Mouse (Mus musculus): ENCODE measurements at regions not wholly inside any gene's neighbourhood (a gene's known extent, or its start where the extent isn't known, plus 50 kb on each side); places are given as distances from the start of the nearest gene placed in this dataset.

DNA sequence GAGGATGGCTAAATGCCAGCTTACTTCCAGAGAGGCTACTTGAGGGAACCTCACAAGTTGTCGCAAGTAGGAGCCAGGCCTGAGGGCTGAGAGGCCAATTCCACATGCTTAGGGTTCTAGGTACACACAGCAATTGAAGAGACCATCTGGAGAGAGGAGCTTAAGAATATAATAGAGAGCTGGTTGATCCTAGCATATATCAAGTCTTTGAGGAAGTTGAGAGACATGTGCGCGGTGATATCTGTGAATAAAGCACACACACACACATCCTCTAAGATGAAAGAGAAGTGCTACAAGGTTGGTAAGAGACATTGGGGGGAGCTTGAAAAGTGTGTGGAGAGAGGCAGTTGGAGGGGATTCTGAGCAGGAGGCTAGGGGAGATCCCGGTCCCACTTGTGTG, 189.5 kb downstream of the Zfp462 start:
- H3K27ac ChIP-seq = no peak overlapping the region
- no peaks in the 10 kb centered on the region for H3K4me1 ChIP-seq
- no peaks in the 10 kb centered on the region for H3K9me3 ChIP-seq (replicated peaks)
- no peak for ATAC-seq (replicated peaks; ENCODE audit: low FRiP score)
- no peaks in the 10 kb centered on the region for H3K36me3 ChIP-seq
- no peak overlapping the region for H3K4me2 ChIP-seq
- H3K27me3 ChIP-seq = no peaks in the 10 kb centered on the region
- WGBS = 87% methylated on average over 4 of the region's 4 CpGs
- no peak overlapping the region for H3K9ac ChIP-seq
- no peak overlapping the region for H3K4me3 ChIP-seq (replicated peaks)

DNA sequence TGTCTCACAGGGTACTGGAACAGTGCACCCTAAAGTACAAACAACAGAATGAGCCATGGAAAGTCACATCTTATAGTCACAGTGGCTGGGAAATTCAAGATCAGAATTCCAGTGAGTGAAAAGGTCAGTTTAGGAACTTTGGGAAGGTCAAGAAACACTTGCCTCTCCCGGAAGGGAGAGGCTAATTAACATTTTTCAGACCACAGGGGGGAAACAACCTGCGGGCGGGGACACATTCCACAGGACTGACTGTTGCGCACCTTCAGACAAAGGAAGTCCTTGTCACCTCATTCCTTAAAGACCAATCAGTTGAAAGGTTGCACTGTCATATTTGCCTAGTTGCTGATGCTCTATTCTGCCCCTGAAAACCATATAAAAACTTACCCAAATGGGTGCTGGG, 189.9 kb downstream of the Zfp462 start:
- no peak overlapping the region for H3K9ac ChIP-seq
- 65% methylated on average over 4 of the region's 4 CpGs for WGBS
- ATAC-seq (replicated peaks; ENCODE audit: low FRiP score) = no peak
- no peaks in the 10 kb centered on the region for H3K36me3 ChIP-seq
- H3K27me3 ChIP-seq = no peaks in the 10 kb centered on the region
- H3K4me2 ChIP-seq = no peak overlapping the region
- H3K27ac ChIP-seq = no peak overlapping the region
- no peaks in the 10 kb centered on the region for H3K9me3 ChIP-seq (replicated peaks)
- H3K4me3 ChIP-seq (replicated peaks) = no peak overlapping the region
- no peaks in the 10 kb centered on the region for H3K4me1 ChIP-seq

DNA sequence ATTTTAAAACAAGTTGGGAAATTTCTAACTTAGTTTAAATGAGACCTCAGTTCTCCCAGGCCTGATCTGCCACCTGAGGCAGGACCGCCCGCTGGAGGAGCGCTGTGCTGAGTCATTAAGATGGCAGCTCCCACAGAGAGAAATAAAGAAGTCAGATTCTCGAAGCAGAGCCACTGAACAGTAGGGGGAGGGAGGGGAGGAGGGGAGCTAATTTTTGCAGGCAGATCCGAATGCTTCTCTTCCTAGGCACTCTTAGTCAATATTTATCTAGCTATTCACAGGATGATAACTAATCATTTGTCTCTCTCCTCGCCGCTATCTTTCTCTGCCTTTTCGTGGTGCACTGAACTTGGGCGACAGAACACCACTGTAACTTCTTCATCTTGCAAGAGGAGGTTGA, 191.4 kb downstream of the Zfp462 start:
- Histone ChIP-seq H3K4me1 (no peaks in the 10 kb centered on the region), H3K9me3 (replicated peaks) (no peaks in the 10 kb centered on the region), H3K4me3 (replicated peaks) (no peak overlapping the region), H3K27ac (no peak overlapping the region), H3K9ac (no peak overlapping the region), H3K36me3 (no peaks in the 10 kb centered on the region), H3K4me2 (peak overlapping the region; percentile 12; the same call in 1 of the 2 replicates), H3K27me3 (no peaks in the 10 kb centered on the region)
- 14% methylated on average over 9 of the region's 9 CpGs for WGBS
- ATAC-seq (replicated peaks; ENCODE audit: low FRiP score) = no peak; the same call in 1 of the 2 replicates

DNA sequence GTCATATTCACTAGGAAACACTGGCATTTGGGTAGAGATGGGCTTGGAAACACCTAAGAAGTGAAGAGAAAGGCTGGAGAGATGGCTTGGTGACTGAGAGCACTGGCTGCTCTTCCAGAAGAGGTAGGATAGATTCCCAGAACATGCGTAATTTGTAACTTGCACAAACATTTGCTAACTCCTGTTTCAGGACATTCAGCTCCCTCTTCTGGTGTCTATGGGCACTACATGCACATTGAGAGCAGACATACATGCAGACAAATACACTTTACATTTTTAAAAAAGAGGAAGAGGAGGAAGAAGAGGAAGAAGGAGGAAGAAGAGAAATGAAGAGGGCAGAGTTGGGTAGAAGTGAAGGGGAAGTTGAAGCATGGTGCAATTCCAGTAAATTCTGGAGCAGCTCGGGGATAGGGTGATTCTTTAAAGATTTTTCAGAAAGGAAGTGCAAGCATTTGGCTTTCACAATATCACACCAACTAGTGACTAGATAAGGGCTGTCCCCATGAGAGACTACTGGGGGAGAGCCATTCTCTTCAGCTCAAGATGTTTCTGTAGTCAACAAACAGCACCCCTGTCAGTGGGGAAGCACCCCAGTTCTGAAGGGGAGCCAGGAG, 193.0 kb downstream of the Zfp462 start:
- Histone ChIP-seq H3K4me1 (peaks cover 10% of the 10 kb centered on the region), H3K9ac (no peak overlapping the region), H3K4me3 (replicated peaks) (no peak overlapping the region), H3K27ac (no peak overlapping the region), H3K36me3 (no peaks in the 10 kb centered on the region), H3K27me3 (no peaks in the 10 kb centered on the region), H3K4me2 (no peak overlapping the region), H3K9me3 (replicated peaks) (no peaks in the 10 kb centered on the region)
- 85% methylated on average over 2 of the region's 2 CpGs for WGBS
- no peak for ATAC-seq (replicated peaks; ENCODE audit: low FRiP score)

DNA sequence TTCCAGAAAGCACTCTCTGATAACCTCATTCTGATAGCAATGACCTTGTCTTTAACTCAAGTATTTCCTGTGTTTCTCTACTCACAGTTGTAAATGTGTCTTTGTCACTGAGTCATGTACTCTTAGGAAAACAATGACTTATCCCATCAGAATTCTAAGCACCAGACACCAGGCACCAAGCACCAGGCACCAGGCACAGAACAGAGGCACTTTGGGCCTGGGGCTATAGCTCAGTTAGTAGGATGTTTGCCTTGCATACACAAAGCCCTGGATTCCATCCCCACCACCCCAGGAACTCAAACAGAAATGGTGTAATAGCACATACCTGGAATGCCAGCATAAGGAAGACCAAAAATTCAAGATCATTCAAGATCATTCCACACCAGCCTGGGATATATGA, 196.5 kb downstream of the Zfp462 start:
- ATAC-seq (replicated peaks; ENCODE audit: low FRiP score) = no peak
- Histone ChIP-seq H3K9ac (no peak overlapping the region), H3K4me2 (no peak overlapping the region), H3K4me3 (replicated peaks) (no peak overlapping the region), H3K36me3 (no peaks in the 10 kb centered on the region), H3K27me3 (no peaks in the 10 kb centered on the region), H3K4me1 (peaks cover 10% of the 10 kb centered on the region), H3K9me3 (replicated peaks) (no peaks in the 10 kb centered on the region), H3K27ac (0 out of 2 replicates have a peak overlapping the region, but pooled peaks have one; percentile 39)

DNA sequence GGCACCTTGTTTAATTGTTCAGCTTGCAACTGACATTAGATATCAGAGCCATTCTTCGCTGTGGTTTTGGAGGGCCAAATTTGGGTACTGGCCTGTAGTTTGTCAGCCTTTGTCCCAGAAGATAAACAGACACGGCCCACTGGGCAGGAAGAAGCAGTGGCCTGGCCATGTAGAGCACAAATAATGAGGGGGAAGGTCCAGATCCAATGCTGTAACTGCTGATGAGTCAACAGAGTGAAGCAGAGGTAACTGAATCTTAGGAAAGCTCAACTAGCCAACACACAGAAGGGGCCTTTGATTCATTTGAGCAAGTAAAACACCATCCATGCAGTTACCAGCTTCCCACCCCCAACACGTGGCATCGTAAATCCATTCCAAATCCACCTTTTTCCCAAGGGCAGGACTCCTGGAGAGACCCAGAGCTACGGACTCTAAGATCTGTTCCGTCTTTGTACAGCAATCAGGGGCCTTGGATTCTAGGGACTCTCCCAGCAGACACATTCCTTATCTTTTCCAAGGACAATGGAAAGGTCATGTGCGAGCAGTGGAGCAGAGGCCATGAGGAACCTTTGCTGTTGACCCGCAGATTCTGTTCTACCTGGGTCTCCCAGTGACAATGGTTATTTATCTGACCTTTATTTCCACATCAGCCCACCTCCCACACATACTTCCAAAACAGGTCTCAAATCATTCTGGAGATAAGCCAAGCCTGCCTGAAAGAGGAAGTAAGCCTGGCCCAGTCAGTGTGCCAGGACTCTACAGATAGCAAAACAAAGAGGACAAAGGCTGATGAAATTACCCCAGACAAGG, 197.3 kb downstream of the Zfp462 start:
- H3K36me3 ChIP-seq = no peaks in the 10 kb centered on the region
- peaks cover 10% of the 10 kb centered on the region for H3K4me1 ChIP-seq
- H3K27ac ChIP-seq = peak overlapping the region; percentile 39; the same call in 1 of the 2 replicates
- H3K4me2 ChIP-seq = no peak overlapping the region
- ATAC-seq (replicated peaks; ENCODE audit: low FRiP score) = peak; percentile 90
- H3K27me3 ChIP-seq = no peaks in the 10 kb centered on the region
- H3K9me3 ChIP-seq (replicated peaks) = no peaks in the 10 kb centered on the region
- WGBS = 42% methylated on average over 8 of the region's 8 CpGs
- H3K4me3 ChIP-seq (replicated peaks) = no peak overlapping the region
- H3K9ac ChIP-seq = no peak overlapping the region

DNA sequence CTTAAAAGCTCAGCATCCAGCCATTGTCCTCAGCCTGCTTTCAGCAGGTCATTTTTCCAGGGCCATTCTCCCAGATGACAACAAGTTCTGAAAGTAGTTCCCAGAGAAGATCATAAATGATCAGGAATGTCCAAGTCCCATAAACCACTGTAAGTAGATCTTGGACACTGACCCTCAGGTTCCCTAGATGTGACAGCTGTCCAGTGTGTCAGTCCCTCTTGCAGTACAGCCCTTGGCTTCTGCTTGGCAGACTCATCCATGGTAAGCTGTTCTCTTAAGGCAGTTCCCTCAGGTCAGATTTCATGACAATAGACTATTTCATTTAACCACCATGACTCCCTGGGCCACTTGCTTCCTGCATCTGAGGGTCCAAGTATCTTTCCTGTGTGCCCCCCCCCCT, 198.6 kb downstream of the Zfp462 start:
- no peak overlapping the region for H3K4me2 ChIP-seq
- no peak overlapping the region for H3K27ac ChIP-seq
- H3K4me1 ChIP-seq = peaks cover 10% of the 10 kb centered on the region
- H3K27me3 ChIP-seq = no peaks in the 10 kb centered on the region
- no peak for ATAC-seq (replicated peaks; ENCODE audit: low FRiP score)
- no peaks in the 10 kb centered on the region for H3K36me3 ChIP-seq
- H3K4me3 ChIP-seq (replicated peaks) = no peak overlapping the region
- no peak overlapping the region for H3K9ac ChIP-seq
- H3K9me3 ChIP-seq (replicated peaks) = no peaks in the 10 kb centered on the region

DNA sequence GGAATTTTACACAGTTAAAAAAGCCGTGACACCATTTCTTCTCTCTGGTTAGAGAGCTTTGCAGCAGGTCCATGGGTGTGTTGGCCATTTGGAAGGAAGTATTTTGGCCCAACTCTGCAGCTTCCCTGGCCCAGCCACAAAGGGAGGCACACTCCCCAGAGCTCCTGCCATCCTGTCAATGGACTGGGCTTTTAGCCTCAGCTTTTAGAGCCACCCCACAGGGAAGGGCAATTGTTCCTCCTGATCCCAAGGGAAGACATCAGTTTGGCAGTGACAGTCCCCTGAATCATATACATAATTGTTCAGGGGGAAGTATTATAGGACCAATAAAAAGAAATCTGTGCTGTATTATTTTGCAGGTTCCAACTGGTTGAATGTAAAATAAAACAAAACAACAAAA, 200.1 kb downstream of the Zfp462 start:
- Histone ChIP-seq H3K27me3 (no peaks in the 10 kb centered on the region), H3K9me3 (replicated peaks) (no peaks in the 10 kb centered on the region), H3K9ac (no peak overlapping the region), H3K4me1 (peaks cover 10% of the 10 kb centered on the region), H3K4me2 (no peak overlapping the region), H3K4me3 (replicated peaks) (no peak overlapping the region), H3K36me3 (no peaks in the 10 kb centered on the region), H3K27ac (no peak overlapping the region)
- 77% methylated on average over 1 of the region's 1 CpGs for WGBS
- ATAC-seq (replicated peaks; ENCODE audit: low FRiP score) = no peak

DNA sequence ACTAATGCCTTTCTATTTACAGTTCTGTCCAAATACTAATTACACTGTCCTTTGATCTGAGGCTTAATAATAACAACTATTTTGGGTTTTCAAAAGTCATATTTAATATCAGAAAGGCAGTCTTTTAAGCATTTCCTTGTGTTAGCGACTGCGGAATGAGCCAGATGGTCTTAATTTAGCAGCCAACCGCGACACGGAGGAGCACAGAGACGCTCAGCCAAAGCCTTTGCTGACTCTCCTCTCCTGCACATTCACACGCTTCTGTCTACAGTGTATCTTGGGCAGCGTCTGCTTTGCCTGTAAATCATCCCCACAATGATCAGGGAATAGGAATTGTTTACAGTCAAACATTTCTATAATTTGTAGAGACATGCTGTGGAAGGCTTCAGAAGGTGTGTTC, 201.1 kb downstream of the Zfp462 start:
- no peaks in the 10 kb centered on the region for H3K9me3 ChIP-seq (replicated peaks)
- H3K4me2 ChIP-seq = no peak overlapping the region
- H3K4me1 ChIP-seq = peaks cover 10% of the 10 kb centered on the region
- H3K4me3 ChIP-seq (replicated peaks) = no peak overlapping the region
- H3K27ac ChIP-seq = no peak overlapping the region
- WGBS = 60% methylated on average over 8 of the region's 8 CpGs
- ATAC-seq (replicated peaks; ENCODE audit: low FRiP score) = no peak
- no peaks in the 10 kb centered on the region for H3K36me3 ChIP-seq
- H3K27me3 ChIP-seq = no peaks in the 10 kb centered on the region
- H3K9ac ChIP-seq = no peak overlapping the region

DNA sequence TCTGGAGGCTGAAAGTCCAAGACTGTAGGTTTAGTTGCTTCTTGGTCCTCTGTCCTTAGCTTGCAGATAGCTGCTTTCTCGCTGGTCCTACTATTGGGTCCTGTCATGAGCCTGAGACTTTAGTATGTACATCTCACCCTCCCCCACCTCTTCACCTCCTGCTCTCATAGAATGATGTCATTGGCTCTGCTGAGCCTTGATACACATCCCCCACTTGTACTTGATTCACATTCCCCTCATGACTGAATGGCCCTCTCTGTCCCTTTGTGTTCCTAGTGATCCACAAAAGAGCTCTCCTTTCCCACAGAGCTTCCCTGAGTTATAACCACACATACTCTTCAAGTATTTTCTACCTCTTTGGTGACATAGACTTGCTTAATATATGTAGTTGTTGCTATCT, 201.5 kb upstream of the Rad23b start:
- Histone ChIP-seq H3K4me2 (no peak overlapping the region), H3K4me1 (no peaks in the 10 kb centered on the region), H3K36me3 (no peaks in the 10 kb centered on the region), H3K27me3 (no peaks in the 10 kb centered on the region), H3K9me3 (replicated peaks) (no peaks in the 10 kb centered on the region), H3K9ac (no peak overlapping the region), H3K4me3 (replicated peaks) (no peak overlapping the region), H3K27ac (no peak overlapping the region)
- ATAC-seq (replicated peaks; ENCODE audit: low FRiP score) = no peak
- 94% methylated on average over 1 of the region's 1 CpGs for WGBS

DNA sequence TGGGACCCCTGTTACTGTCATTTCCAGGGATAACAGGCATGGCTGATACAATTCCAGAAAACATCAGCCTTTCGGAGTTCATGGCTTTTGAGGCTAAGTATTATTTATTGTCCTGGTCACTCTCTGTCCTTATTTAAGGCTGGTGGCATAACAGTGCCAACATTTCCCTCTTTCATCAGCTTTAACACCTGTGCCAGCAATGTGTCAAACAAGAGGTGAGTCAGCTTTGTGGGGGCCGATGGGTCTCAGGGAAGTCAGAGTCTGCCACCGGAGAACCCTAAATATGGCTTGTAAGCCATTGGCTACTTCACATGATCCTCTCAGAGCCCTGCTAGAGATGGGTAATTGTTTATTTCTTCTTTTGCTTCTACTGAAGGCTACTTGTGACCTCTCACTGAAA, 195.3 kb upstream of the Rad23b start:
- no peak overlapping the region for H3K4me2 ChIP-seq
- no peaks in the 10 kb centered on the region for H3K9me3 ChIP-seq (replicated peaks)
- H3K27me3 ChIP-seq = no peaks in the 10 kb centered on the region
- H3K36me3 ChIP-seq = no peaks in the 10 kb centered on the region
- no peaks in the 10 kb centered on the region for H3K4me1 ChIP-seq
- no peak overlapping the region for H3K4me3 ChIP-seq (replicated peaks)
- no peak for ATAC-seq (replicated peaks; ENCODE audit: low FRiP score)
- no peak overlapping the region for H3K27ac ChIP-seq
- 70% methylated on average over 3 of the region's 3 CpGs for WGBS
- no peak overlapping the region for H3K9ac ChIP-seq

DNA sequence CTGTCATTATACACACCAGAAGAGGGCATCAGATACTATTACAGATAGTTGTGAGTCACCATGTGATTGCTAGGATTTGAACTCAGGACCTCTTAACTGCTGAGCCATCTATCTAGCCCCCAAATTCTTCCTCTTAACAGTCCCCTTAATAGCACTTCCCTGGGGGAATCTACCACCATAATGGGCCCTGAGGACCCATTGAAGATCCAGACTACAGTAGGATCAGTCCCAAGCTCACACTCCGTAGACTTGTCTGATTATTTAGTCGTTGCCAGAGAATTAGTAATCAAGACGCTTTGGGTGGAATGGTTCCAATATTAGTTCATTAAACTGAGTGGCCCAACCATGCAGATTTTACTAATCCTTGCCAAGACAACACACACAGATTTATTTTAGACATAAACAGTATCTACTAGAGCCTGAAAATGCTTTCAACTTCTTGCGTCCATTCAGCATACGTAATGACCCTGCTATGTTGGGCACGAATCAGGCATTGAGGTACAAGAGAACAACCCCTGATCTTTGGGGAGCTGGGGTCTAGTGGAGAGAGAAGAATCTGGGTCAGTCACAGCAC, 191.6 kb upstream of the Rad23b start:
- Histone ChIP-seq H3K36me3 (no peaks in the 10 kb centered on the region), H3K9me3 (replicated peaks) (no peaks in the 10 kb centered on the region), H3K4me1 (no peaks in the 10 kb centered on the region), H3K27me3 (no peaks in the 10 kb centered on the region), H3K4me3 (replicated peaks) (no peak overlapping the region), H3K4me2 (no peak overlapping the region), H3K9ac (no peak overlapping the region), H3K27ac (no peak overlapping the region)
- ATAC-seq (replicated peaks; ENCODE audit: low FRiP score) = no peak
- 91% methylated on average over 6 of the region's 6 CpGs for WGBS
